Mouse (Mus musculus) lung, embryonic 16.5 days (tissue): ENCODE results near the gene Map1b. TPM values are rescaled to one million over a fixed set of nuclear protein-coding genes. Genes with fewer than 3 reads are reported as not detected.

Experiments used
- ATAC-seq: fragments of 200-750 bp; cut with Nextera tagmentation; 2 replicates; pipeline ENCODE4 v1.8.0; 2017; ENCODE audit warnings: low read depth, mild to moderate bottlenecking, moderate library complexity
- H3K27ac ChIP-seq: fragments of 300-500 bp; sonication (generic); 2 replicates; pipeline ENCODE4 v1.5.1; 2014; ENCODE audit warnings: mild to moderate bottlenecking, control low read depth, low read length
- H3K27me3 ChIP-seq: fragments of 300-500 bp; sonication (generic); 2 replicates; pipeline ENCODE4 v1.6.1; 2014; ENCODE audit warnings: low read depth, low read length, mixed read lengths; ENCODE audit not compliant: control insufficient read depth, insufficient read depth
- H3K36me3 ChIP-seq: fragments of 300-500 bp; sonication (generic); 2 replicates; pipeline ENCODE4 v1.6.1; 2014; ENCODE audit warnings: low read length; ENCODE audit not compliant: control insufficient read depth, insufficient read depth
- H3K4me1 ChIP-seq: fragments of 300-500 bp; sonication (generic); replicated peaks from 2 replicates; pipeline ENCODE4 v1.6.1; 2014; ENCODE audit warnings: low read length, mixed read lengths; ENCODE audit not compliant: control insufficient read depth, insufficient read depth
- H3K4me2 ChIP-seq: fragments of 300-500 bp; sonication (generic); 2 replicates; pipeline ENCODE4 v1.6.1; 2014; ENCODE audit warnings: low read depth, low read length, control low read depth
- H3K4me3 ChIP-seq: fragments of 300-500 bp; sonication (generic); 2 replicates; pipeline ENCODE4 v1.5.1; 2014; ENCODE audit warnings: mild to moderate bottlenecking, low read length, control low read depth
- H3K9ac ChIP-seq: fragments of 300-500 bp; sonication (generic); 2 replicates; pipeline ENCODE4 v1.6.1; 2014; ENCODE audit warnings: low read length, control low read depth
- H3K9me3 ChIP-seq: fragments of 300-500 bp; sonication (generic); 2 replicates; pipeline ENCODE4 v1.6.1; 2016; ENCODE audit warnings: low read length; ENCODE audit not compliant: control insufficient read depth
- WGBS: fragments of 180-500 bp; shearing (Covaris S2); extraction: QIAGEN DNeasy Blood & Tissue Kit; methylation state at CpG from one replicate; pipeline ENCODE4 v1.1.7; 2014; 5-methylcytosine and 5-hydroxymethylcytosine counted together
- polyA plus RNA-seq: library from polyadenylated mRNA; unstranded; fragments of >200 nt; fragmentation: Nextera tagmentation; extraction: Ambion mirVana; gene quantifications from 2 replicates; pipeline ENCODE4 v1.2.1, GENCODE M21; 2015

Gene Map1b
- polyA plus RNA-seq, 1 experiment from 2014 or later = 67.1 TPM

DNA sequence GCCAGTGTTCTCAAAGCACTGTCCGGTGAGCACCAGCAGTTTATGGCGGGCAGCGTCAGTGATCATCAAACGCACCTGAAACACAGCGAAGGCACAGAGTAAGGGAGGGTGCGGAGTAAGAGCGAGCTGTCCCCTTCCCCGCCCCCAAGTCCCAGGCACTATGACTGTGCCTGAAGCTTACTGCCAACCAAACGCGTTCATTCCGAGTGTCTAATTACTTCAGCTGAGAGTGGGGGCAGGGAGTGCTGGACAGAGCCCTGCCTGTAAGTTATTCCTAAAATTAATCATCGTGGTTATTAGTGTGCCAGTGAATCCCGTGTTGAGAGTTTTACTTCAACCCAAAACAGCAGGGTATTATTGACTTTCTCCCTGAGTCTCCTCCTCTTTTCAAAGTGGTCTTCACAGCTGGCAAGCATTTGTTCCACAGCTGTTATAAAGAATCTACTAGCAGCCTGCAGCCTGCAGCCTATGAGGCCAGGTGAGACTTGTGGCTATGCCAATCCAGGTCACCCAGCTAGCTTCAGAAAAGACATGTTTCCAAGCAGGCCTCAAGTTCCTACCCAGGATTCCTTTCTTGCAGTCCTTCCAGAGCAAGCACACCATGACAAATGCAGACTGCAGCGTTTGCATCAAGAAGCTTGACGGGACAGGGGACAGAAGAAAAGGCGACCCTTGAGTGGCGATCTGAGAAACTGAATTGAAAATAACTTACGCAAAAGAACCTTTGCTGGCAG lies 74.5 kb downstream of the Map1b start:
- no peak overlapping the region for H3K4me3 ChIP-seq

DNA sequence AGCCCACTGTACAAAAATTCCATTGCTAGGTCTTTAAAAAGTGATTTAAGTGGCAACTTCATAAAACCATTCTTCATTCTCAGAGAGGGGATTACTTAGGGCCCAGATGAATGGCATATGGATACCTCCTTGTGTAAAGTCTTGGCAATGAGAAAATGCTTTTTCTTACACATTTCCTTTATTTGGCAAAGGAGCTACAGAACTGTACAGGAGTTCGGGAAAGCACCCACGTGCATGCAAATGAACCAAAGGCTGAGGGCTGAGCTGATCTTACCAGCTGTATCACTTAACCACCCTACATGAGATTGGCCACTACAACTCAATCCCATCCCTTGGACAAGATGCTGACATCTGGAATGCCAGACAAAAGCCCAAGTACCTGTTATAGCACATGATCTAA lies 76.1 kb downstream of the Map1b start:
- Histone ChIP-seq H3K9ac (no peak overlapping the region), H3K4me3 (no peak overlapping the region), H3K4me2 (no peak overlapping the region), H3K4me1 (peaks cover 5% of the 10 kb centered on the region; the same call in 1 of the 2 replicates), H3K27ac (no peak overlapping the region), H3K27me3 (no peaks in the 10 kb centered on the region), H3K9me3 (no peaks in the 10 kb centered on the region), H3K36me3 (no peaks in the 10 kb centered on the region)
- WGBS = 88% methylated on average over 2 of the region's 2 CpGs
- no peak for ATAC-seq

More for the DNA sequence above, 74.5 kb downstream of the Map1b start:
- H3K27me3 ChIP-seq = no peaks in the 10 kb centered on the region
- no peak overlapping the region for H3K4me2 ChIP-seq
- no peak overlapping the region for H3K27ac ChIP-seq
- peak; percentile 12; the same call in 1 of the 2 replicates for ATAC-seq
- H3K4me1 ChIP-seq = peaks cover 12% of the 10 kb centered on the region
- no peak overlapping the region for H3K9ac ChIP-seq
- no peaks in the 10 kb centered on the region for H3K36me3 ChIP-seq
- no peaks in the 10 kb centered on the region for H3K9me3 ChIP-seq
- 59% methylated on average over 18 of the region's 18 CpGs for WGBS

DNA sequence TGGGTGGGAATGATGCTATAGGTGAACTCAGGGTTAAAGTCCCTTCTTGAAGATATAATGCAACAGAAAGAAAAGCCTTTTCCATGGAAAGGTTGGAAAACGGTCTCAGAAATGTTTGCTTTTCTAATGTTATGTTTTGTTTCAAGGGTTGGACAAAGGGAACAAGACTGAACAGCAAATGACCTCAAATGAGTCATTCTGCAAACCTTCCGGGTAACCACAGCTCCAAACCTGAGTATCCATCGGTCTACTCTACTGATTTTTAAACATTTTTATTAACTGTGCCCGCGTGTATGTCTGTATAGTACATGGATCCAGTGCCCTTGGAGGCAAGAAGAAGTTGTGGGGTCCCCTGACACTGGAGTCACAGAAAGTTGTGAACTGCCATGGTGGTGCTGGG lies 77.0 kb downstream of the Map1b start:
- H3K36me3 ChIP-seq = 0 out of 2 replicates have a peak, but pooled peaks cover 3% of the 10 kb centered on the region
- H3K27ac ChIP-seq = no peak overlapping the region
- ATAC-seq = no peak
- H3K9me3 ChIP-seq = no peaks in the 10 kb centered on the region
- H3K27me3 ChIP-seq = no peaks in the 10 kb centered on the region
- H3K4me1 ChIP-seq = no peaks in the 10 kb centered on the region; the same call in 1 of the 2 replicates
- no peak overlapping the region for H3K9ac ChIP-seq
- 90% methylated on average over 5 of the region's 5 CpGs for whole genome bisulfite sequencing
- H3K4me2 ChIP-seq = no peak overlapping the region
- H3K4me3 ChIP-seq = no peak overlapping the region

DNA sequence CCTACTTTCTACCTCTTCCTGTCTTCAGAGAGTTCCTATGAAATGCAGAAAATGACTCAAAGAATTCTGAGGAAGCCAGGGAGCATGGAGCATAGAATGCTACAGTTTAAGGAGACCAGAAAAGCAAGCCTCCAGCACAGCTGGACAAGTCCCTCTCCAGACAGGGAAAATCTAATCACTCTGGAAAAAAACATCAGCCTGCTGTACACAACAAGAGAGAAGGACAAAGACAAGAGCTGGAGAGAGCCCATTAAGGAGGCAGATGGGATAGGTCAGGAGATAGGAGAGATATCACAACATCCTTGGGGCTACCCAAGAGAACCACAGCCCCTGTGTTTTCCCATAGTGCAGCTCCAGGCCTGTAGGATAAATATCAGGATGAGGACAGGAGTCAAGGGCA lies 79.3 kb downstream of the Map1b start:
- Histone ChIP-seq H3K27ac (no peak overlapping the region), H3K36me3 (0 out of 2 replicates have a peak, but pooled peaks cover 3% of the 10 kb centered on the region), H3K4me2 (no peak overlapping the region), H3K4me3 (no peak overlapping the region), H3K9ac (no peak overlapping the region), H3K4me1 (no peaks in the 10 kb centered on the region; the same call in 1 of the 2 replicates), H3K27me3 (no peaks in the 10 kb centered on the region), H3K9me3 (no peaks in the 10 kb centered on the region)
- ATAC-seq = no peak

DNA sequence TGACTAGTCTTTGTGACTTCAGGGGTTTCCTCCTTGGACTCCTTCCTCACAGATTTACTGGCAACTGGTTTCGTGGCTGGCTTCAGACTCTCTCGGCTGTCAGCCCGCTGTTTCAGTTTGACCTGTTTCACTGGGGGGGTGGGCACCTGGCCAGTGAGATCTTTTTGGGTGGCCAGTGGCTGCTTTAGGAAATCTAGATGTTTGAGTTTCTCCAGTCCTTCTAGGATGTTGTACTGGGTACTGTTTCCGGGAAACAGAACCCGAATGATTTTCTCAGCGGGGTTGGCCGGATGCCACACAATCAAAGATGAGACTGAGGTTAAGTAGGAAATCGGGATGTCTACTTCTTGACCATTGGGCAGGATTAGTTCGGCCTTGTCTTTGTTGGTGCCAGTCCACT lies 81.8 kb downstream of the Map1b start:
- no peak overlapping the region for H3K27ac ChIP-seq
- 0 out of 2 replicates have a peak, but pooled peaks cover 3% of the 10 kb centered on the region for H3K36me3 ChIP-seq
- no peaks in the 10 kb centered on the region for H3K27me3 ChIP-seq
- no peak overlapping the region for H3K4me2 ChIP-seq
- WGBS = 82% methylated on average over 9 of the region's 9 CpGs
- no peak overlapping the region for H3K4me3 ChIP-seq
- no peak overlapping the region for H3K9ac ChIP-seq
- no peaks in the 10 kb centered on the region for H3K9me3 ChIP-seq
- no peaks in the 10 kb centered on the region for H3K4me1 ChIP-seq
- ATAC-seq = no peak

DNA sequence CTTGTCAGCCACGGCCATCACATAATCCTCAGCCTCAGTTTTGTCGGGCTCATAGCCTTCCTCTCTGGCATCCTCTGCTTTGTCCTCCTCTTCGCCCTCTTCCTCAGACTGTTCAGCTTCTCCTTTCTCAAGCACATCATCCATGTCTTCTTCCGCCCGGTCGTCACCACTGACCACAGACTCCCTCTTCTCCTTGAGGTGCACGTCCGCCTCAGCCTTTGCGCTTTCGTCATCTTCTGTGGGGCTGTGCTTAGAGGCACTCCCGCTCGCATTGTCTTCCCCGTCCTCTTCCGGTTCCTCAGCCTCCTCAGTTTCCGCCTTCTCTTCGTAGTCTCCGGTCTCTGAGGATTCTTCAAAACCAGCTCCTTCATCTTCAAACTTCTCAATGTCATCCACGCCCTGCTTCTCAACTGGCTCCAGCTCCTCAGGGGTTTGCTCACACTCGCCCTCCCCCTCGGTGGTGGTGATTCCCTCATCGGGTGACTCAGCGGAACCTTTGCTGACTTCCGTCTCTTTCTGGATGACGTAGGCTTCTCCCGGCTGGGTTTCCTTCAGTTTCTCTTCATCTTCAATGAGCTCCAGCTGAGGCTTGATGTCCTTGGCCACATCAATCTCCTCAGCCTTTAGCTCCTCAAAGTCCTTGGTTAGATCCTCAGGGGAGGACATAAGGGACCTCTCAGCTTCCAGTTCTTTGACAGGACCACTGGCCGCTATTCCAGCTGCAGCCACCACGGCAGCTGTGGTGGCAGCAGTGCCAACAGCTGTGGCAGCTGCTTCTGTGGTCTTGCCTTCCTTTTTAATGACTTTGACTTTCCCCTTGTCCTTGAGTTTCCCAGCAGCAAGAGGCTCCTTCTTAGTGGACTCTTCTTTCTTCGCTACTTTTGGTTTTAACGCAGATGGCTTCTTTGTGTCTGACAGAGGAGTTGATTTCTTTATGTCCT lies 83.0 kb downstream of the Map1b start:
- H3K4me2 ChIP-seq = no peak overlapping the region
- no peak overlapping the region for H3K27ac ChIP-seq
- no peak for ATAC-seq
- H3K4me3 ChIP-seq = no peak overlapping the region
- no peaks in the 10 kb centered on the region for H3K27me3 ChIP-seq
- H3K36me3 ChIP-seq = 0 out of 2 replicates have a peak, but pooled peaks cover 3% of the 10 kb centered on the region
- no peak overlapping the region for H3K9ac ChIP-seq
- 91% methylated on average over 29 of the region's 29 CpGs for WGBS
- no peaks in the 10 kb centered on the region for H3K9me3 ChIP-seq
- H3K4me1 ChIP-seq = no peaks in the 10 kb centered on the region

DNA sequence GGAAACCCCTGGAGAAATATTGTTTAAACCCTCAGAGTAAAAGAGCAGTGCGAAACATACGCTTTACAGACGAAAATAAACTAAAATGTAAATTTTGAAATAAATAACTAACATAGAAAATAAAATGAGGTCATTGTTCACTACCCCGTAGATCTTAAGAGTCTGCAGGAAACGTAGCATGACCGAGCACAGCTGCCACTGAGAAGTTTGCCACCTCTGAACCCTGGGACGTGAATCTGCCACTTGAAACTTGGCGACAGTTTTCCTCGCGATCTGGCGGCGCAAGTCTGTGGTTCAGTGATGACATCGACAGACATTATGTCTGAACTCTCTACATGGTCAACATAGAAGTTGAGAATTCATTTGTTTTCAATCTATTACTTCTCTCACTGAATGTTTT lies 92.8 kb downstream of the Map1b start:
- Histone ChIP-seq H3K4me3 (no peak overlapping the region), H3K27me3 (no peaks in the 10 kb centered on the region), H3K27ac (no peak overlapping the region), H3K4me1 (no peaks in the 10 kb centered on the region), H3K36me3 (peaks cover 10% of the 10 kb centered on the region; the same call in 1 of the 2 replicates), H3K9me3 (no peaks in the 10 kb centered on the region), H3K4me2 (no peak overlapping the region), H3K9ac (no peak overlapping the region)
- 66% methylated on average over 13 of the region's 13 CpGs for WGBS
- no peak for ATAC-seq

DNA sequence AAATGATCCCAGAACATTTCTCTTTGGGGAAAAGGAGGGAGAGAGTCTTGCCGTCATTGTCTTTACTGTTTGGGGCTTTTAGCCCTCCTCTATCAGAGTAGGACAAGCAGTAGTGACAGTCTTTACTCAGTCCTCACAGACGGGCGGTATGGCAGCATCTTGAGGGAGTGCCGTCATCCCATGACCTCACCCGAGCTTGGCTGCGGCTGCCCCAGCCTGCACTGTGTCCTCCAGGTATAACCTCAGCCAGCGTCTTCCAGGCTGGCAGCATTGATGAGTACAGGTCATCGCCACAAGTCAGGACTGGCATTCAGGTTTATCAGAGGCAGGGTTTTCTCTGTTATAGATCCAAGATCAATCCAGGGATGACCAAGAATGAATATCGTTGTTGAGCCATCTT lies 99.7 kb downstream of the Map1b start:
- H3K4me2 ChIP-seq = no peak overlapping the region
- no peak for ATAC-seq
- no peaks in the 10 kb centered on the region for H3K27me3 ChIP-seq
- no peak overlapping the region for H3K4me3 ChIP-seq
- H3K9ac ChIP-seq = no peak overlapping the region
- 72% methylated on average over 9 of the region's 9 CpGs for WGBS
- H3K4me1 ChIP-seq = 0 out of 2 replicates have a peak, but pooled peaks cover 3% of the 10 kb centered on the region
- H3K9me3 ChIP-seq = no peaks in the 10 kb centered on the region
- peaks cover 16% of the 10 kb centered on the region for H3K36me3 ChIP-seq
- H3K27ac ChIP-seq = no peak overlapping the region

DNA sequence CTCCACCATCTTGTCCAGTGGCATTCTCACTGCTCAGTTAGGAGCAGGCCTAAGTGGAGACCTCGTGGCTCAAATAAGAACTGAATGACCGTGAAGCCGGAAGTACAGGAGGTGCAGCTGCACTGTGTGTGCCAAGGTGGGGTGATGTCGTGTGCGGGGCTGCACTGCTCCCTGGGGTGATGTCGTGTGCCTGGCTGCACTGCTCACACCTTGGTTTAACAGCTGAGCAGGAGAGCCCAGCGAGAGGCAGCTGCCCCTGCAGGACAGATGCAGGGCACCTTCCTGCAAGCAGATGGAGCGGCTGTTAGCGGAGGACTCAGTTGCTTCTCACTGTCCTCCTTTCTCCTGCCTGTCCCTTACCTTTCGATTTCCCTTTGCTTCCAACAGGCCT lies 102.0 kb downstream of the Map1b start:
- no peak overlapping the region for H3K9ac ChIP-seq
- H3K4me1 ChIP-seq = 0 out of 2 replicates have a peak, but pooled peaks cover 3% of the 10 kb centered on the region
- WGBS = 71% methylated on average over 10 of the region's 10 CpGs
- H3K4me2 ChIP-seq = no peak overlapping the region
- H3K9me3 ChIP-seq = no peaks in the 10 kb centered on the region
- H3K4me3 ChIP-seq = no peak overlapping the region
- ATAC-seq = no peak
- H3K36me3 ChIP-seq = peaks cover 16% of the 10 kb centered on the region
- H3K27ac ChIP-seq = no peak overlapping the region
- no peaks in the 10 kb centered on the region for H3K27me3 ChIP-seq
